Mouse (Mus musculus) hindbrain, embryonic 12.5 days (tissue): ENCODE data around the gene Gm44502. TPM values are rescaled to one million over a fixed set of nuclear protein-coding genes. Genes with fewer than 3 reads are reported as not detected.
A peak's percentile ranks its signal among the peaks of the same experiment; 100 is the strongest.

Experiments
- ATAC-seq: fragments of 200-750 bp; cut with Nextera tagmentation; 2 replicates; pipeline ENCODE4 v1.8.0; 2017; ENCODE audit warnings: moderate TSS enrichment; ENCODE audit not compliant: low FRiP score
- H3K27ac ChIP-seq: fragments of 300-500 bp; sonication (generic); 2 replicates; pipeline ENCODE4 v1.5.1; 2016; ENCODE audit warnings: mild to moderate bottlenecking
- H3K27me3 ChIP-seq: fragments of 300-500 bp; sonication (generic); 2 replicates; pipeline ENCODE4 v1.6.1; 2016; ENCODE audit warnings: mild to moderate bottlenecking
- H3K36me3 ChIP-seq: fragments of 300-500 bp; sonication (generic); 2 replicates; pipeline ENCODE4 v1.6.1; 2016; ENCODE audit warnings: mild to moderate bottlenecking
- H3K4me1 ChIP-seq: fragments of 300-500 bp; sonication (generic); 2 replicates; pipeline ENCODE4 v1.6.1; 2016
- H3K4me2 ChIP-seq: fragments of 300-500 bp; sonication (generic); replicated peaks from 2 replicates; pipeline ENCODE4 v1.6.1; 2016; ENCODE audit warnings: mild to moderate bottlenecking
- H3K4me3 ChIP-seq: fragments of 300-500 bp; sonication (generic); 2 replicates; pipeline ENCODE4 v1.5.1; 2016; ENCODE audit warnings: mild to moderate bottlenecking
- H3K9ac ChIP-seq: fragments of 300-500 bp; sonication (generic); 2 replicates; pipeline ENCODE4 v1.6.1; 2016; ENCODE audit warnings: mild to moderate bottlenecking, moderate library complexity
- H3K9me3 ChIP-seq: fragments of 300-500 bp; sonication (generic); replicated peaks from 2 replicates; pipeline ENCODE4 v1.6.1; 2016; ENCODE audit warnings: mild to moderate bottlenecking
- WGBS: fragments of 180-500 bp; shearing (Covaris S2); methylation state at CpG from one replicate; pipeline ENCODE4 v1.1.7; 2016; 5-methylcytosine and 5-hydroxymethylcytosine counted together
- polyA plus RNA-seq: library from polyadenylated mRNA; unstranded; fragments of >200 nt; fragmentation: Nextera tagmentation; extraction: Ambion mirVana; gene quantifications from 2 replicates; pipeline ENCODE4 v1.2.1, GENCODE M21; 2016

Gene Gm44502
- not detected in 2 replicates for polyA plus RNA-seq

DNA sequence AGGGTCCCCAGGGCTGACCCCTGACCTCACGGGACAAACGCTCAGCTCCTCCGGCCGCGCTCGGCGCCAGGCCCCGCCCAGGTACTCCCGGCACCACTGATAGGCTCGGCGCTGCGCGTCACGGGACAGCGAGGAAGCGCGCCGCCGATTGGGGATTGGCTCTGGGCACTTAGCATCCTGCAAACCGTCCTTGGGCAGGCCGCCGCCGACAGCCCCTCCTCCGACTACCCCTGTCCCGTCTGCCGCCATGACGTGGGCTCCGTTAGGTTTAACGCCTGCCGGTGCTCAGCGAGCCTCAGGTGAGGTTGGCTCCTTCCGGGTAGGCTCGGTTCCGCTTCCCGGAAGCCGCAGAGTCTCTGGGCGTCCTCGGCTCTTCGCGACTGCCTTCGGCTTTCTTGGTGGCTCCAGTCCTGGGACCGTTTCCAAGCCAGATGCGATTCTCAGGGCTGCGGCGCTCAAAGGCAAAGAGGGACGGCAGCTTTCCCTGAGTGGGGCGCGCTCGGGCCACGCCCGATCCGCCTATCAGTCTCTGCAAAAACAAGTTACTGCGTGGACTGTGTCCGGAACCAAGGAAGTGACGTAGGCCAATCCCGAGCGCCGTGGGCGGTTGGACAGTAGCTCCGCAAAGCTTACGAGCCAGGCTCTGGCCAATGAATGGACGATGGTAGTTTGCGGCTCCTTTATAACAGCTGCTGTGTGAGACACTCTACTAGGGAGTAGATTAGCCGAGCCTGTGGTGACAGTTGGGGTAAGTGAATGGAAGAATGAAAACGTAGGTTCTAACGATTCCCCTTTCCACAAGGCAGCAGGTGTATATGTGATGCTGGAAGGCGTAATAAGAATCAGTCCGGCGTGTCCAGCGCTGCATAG lies at the start of gene Gm44502, which contains the start of the genes C730034F03Rik and Chkb:
TSS of gene Gm44502 (minus strand) at position 345 of the 870 bp plus-strand sequence.
TSS of gene C730034F03Rik (plus strand) at position 238 of the 870 bp plus-strand sequence.
TSS of gene Chkb (minus strand) at position 557 of the 870 bp plus-strand sequence.
- peak; percentile 95 for ATAC-seq
- under 1% methylated on average over 70 of the region's 70 CpGs for whole genome bisulfite sequencing

DNA sequence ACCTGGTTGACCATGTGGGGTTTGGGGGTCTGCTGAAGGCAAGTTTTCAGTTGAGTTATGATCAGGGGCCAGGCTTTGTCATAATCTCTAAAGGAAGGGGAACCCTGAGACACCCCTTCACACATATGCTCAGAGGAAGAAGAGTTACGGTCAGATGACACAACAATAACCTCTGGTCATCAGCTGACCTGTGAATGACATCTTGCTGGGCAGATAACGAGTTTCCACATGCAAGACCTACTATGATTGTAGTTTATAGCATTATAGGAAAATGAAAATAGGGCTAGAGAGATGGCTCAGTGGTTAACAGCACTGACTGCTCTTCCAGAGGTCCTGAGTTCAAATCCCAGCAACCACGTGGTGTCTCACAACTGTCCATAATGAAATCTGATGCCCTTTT lies 49.1 kb upstream of the Gm44502 start:
- Histone ChIP-seq H3K4me1 (peaks cover 9% of the 10 kb centered on the region), H3K36me3 (no peaks in the 10 kb centered on the region), H3K4me3 (no peak overlapping the region), H3K9ac (no peak overlapping the region), H3K27ac (no peak overlapping the region), H3K27me3 (no peaks in the 10 kb centered on the region), H3K4me2 (no peak overlapping the region), H3K9me3 (no peaks in the 10 kb centered on the region)
- ATAC-seq = no peak
- 90% methylated on average over 3 of the region's 3 CpGs for WGBS

More for the DNA sequence above, at the start of gene Gm44502, which contains the start of the genes C730034F03Rik and Chkb:
- H3K4me1 ChIP-seq = peaks cover 22% of the 10 kb centered on the region
- peak within 1 kb of the TSS; percentile 96 for H3K27ac ChIP-seq
- H3K36me3 ChIP-seq = peaks cover 26% of the 10 kb centered on the region
- peak within 1 kb of the TSS; percentile 75 for H3K4me3 ChIP-seq
- H3K4me2 ChIP-seq = peak within 1 kb of the TSS; percentile 92
- no peaks in the 10 kb centered on the region for H3K27me3 ChIP-seq
- H3K9ac ChIP-seq = peak within 1 kb of the TSS; percentile 82
- no peaks in the 10 kb centered on the region for H3K9me3 ChIP-seq

DNA sequence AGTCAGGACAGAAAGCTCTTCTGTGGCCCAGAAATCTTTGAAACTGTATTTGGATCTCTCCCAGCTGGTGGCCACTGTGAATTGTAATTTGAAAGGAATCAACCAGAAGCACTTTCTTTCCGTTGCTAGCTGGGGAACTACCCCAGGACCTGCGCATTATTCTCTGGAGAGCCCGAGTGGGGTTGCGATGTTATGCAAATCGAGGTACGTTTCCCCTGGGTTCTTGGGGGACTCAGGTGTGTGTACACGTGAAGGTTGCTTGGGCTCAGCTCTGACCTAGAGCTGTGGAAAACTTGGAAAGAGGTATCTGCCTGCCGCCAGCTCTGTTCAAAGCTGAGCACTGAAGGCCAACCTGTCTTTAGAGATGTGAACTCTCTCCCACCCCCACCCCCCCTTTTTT lies 48.3 kb upstream of the Gm44502 start:
- H3K4me3 ChIP-seq = no peak overlapping the region
- no peak overlapping the region for H3K9ac ChIP-seq
- ATAC-seq = no peak
- H3K4me1 ChIP-seq = peaks cover 9% of the 10 kb centered on the region
- 44% methylated on average over 8 of the region's 8 CpGs for WGBS
- H3K27me3 ChIP-seq = no peaks in the 10 kb centered on the region
- H3K9me3 ChIP-seq = no peaks in the 10 kb centered on the region
- H3K36me3 ChIP-seq = no peaks in the 10 kb centered on the region
- H3K4me2 ChIP-seq = no peak overlapping the region
- H3K27ac ChIP-seq = no peak overlapping the region

DNA sequence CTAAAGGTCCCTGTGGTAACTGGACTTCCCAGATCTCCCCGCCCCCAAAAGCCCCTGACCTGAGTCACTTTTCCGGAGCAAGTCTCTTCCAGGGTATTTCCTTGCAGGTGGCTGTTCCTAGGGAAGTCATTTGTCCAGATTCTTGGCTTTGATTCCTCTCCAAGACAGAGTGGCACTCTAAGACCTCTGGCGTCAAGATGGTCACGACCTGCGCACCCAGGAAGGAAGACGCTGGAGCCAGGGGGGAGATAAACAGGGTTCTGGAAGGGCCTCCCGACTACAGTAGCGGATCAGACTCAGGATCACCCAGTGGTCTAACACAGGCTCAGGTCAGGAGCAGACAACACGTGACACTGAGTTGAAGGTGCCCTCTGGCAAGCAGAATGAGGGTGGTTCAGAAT lies 47.6 kb upstream of the Gm44502 start, which contains the start of gene Arsa:
TSS of gene Arsa (minus strand) at position 335 of the 401 bp plus-strand sequence.
- Histone ChIP-seq H3K9me3 (no peaks in the 10 kb centered on the region), H3K27ac (peak within 1 kb of the TSS; percentile 68), H3K36me3 (no peaks in the 10 kb centered on the region), H3K27me3 (no peaks in the 10 kb centered on the region), H3K4me2 (peak within 1 kb of the TSS; percentile 77), H3K9ac (peak within 1 kb of the TSS; percentile 70), H3K4me3 (peak within 1 kb of the TSS; percentile 50), H3K4me1 (peaks cover 9% of the 10 kb centered on the region)
- 28% methylated on average over 9 of the region's 9 CpGs for WGBS
- ATAC-seq = no peak

DNA sequence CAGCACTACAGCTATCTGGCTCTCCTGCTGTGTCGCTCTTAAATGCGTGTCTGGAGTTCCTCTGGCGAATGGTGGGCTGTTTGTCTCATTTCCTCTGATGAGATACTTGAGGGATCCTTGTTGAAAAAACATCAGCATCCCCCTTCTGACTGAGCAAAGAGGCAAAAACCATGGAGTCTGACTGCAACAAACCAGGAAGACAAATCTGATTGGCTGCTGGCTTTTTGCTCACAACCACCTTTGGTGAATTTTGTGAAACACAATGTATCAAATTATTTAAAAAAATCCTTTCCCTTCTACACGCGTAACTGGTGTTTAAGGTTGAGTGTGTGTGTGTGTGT lies 46.9 kb upstream of the Gm44502 start:
- Histone ChIP-seq H3K9me3 (no peaks in the 10 kb centered on the region), H3K27ac (peak overlapping the region; percentile 68)
- 6% methylated on average over 5 of the region's 5 CpGs for WGBS

DNA sequence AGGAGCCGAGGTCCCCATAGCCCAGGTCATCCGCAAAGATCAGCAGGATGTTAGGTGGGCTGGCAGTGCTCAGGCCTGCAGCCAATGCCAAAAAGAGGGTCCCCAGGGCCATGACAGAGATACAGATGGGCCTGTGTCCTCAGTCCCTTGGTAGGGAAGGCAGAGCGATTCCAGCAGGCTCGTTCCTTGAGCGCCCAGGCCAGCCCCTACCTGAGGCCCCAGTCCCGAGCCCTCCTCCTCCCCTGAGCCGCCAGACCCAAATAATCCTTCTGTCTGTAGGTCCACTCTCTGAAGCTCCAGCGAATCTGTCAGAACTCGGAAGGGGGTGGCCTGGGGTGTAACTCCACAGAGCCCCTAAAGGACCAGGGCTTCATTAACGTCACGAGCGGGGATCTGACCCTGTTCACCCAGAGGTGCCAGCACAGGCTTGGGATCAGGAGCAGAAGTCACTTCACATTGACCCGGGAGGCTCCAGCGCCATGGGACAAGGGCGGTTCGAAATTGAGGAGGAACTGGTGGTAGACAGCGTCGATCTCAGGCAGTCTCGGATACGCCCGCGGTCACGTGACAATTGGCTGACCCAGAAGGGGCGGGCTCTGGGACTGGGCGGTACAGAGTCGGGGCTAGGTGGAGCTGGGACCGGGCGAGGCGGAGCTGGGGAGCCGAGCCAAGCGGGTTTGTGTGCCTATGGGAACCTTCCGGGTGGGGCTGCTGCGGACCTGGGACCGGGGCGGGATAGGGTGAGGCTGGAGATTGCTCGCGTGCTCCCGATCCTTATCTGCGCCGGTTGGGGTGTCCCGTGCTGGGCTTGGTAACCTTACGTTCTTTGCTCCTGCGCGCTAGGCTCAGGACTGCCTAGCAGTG lies 46.3 kb upstream of the Gm44502 start:
- Histone ChIP-seq H3K4me2 (peak overlapping the region; percentile 77), H3K27ac (peak overlapping the region; percentile 68), H3K9ac (peak overlapping the region; percentile 70), H3K36me3 (no peaks in the 10 kb centered on the region), H3K27me3 (no peaks in the 10 kb centered on the region), H3K4me3 (peak overlapping the region; percentile 50), H3K4me1 (peaks cover 9% of the 10 kb centered on the region), H3K9me3 (no peaks in the 10 kb centered on the region)
- 7% methylated on average over 44 of the region's 44 CpGs for WGBS
- peak; percentile 97 for ATAC-seq

More for the DNA sequence above, 46.9 kb upstream of the Gm44502 start:
- peak overlapping the region; percentile 70 for H3K9ac ChIP-seq
- H3K4me2 ChIP-seq = peak overlapping the region; percentile 77
- no peak for ATAC-seq
- H3K4me3 ChIP-seq = peak overlapping the region; percentile 50
- no peaks in the 10 kb centered on the region for H3K27me3 ChIP-seq
- H3K4me1 ChIP-seq = peaks cover 9% of the 10 kb centered on the region
- no peaks in the 10 kb centered on the region for H3K36me3 ChIP-seq

DNA sequence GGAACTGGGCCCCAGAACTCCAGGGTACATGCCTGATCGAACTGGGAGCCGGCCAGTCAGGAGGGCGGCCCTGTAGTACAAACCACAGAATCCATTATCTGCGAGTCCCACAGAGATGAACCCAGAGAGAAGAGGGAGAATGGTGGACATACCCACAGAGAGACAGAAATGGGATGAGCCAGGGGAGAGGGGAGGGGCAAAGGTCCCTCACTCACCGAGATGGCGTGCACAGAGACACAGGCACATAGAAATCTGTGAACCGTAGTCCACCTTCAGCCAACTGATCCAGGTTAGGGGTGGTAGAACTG lies 45.8 kb upstream of the Gm44502 start:
- H3K9ac ChIP-seq = peak overlapping the region; percentile 70
- H3K36me3 ChIP-seq = no peaks in the 10 kb centered on the region
- no peaks in the 10 kb centered on the region for H3K9me3 ChIP-seq
- peak overlapping the region; percentile 77 for H3K4me2 ChIP-seq
- no peak overlapping the region for H3K27ac ChIP-seq
- H3K4me3 ChIP-seq = peak overlapping the region; percentile 50
- peak; percentile 5; the same call in 1 of the 2 replicates for ATAC-seq
- H3K27me3 ChIP-seq = no peaks in the 10 kb centered on the region
- peaks cover 9% of the 10 kb centered on the region for H3K4me1 ChIP-seq
- WGBS = 84% methylated on average over 7 of the region's 7 CpGs

DNA sequence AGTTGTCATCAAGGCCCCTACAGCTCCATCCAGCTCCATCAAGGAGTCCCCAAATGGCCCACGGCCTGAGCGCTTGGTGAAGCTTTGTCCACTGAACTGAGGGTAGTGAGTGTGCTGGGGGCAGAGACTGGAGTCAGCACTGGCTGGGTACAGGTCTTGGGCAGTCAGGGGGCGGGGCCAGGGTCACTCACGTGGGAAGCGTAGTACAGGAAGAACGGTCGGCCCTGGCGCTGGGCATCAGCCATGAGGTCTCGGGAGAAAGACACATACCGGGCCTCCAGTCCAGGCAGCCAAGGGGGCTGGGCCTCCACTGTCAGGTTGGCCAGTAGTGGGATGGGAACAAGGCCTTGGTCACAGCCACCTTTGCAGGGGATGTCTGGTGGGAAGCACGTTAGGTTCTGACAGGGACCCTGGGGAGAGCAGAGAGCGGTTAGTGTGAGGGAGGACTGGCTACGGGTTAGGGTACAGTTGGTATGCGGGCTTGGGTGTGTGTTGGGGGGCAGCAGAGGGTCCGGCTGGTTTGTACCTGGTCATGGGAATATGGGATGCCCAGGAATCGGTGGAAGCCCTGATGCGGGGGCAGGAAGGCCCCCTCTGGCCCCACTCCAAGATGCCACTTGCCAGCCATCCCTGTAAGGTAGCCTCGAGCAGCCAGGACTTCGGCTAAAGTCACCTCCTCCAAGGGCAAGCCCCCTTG lies 45.2 kb upstream of the Gm44502 start:
- ATAC-seq = no peak
- H3K27me3 ChIP-seq = no peaks in the 10 kb centered on the region
- H3K4me2 ChIP-seq = peak overlapping the region; percentile 77; the same call in 1 of the 2 replicates
- no peak overlapping the region for H3K9ac ChIP-seq
- no peaks in the 10 kb centered on the region for H3K9me3 ChIP-seq
- peaks cover 9% of the 10 kb centered on the region for H3K4me1 ChIP-seq
- no peak overlapping the region for H3K27ac ChIP-seq
- no peaks in the 10 kb centered on the region for H3K36me3 ChIP-seq
- 92% methylated on average over 19 of the region's 19 CpGs for WGBS
- no peak overlapping the region for H3K4me3 ChIP-seq

DNA sequence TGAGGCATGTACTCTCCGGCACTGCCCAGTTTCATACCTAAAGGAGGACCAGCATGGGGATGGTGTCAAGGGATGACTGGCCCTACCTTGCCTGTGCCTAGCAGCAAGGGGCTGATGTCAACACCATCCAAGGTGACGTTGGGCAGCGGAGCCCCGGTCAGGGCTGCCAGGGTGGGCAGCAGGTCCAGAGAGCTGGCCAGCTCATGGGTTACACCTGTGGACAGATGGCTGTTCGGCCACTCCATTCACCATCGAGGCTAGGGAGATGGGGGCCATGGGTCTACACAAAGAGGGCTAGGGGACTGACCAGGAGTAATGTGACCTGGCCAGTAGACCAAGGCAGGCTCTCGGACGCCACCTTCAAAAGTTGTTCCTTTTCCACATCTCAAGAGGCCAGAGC lies 44.4 kb upstream of the Gm44502 start:
- WGBS = 99% methylated on average over 8 of the region's 8 CpGs
- Histone ChIP-seq H3K4me1 (peaks cover 9% of the 10 kb centered on the region), H3K4me3 (no peak overlapping the region), H3K36me3 (no peaks in the 10 kb centered on the region), H3K27me3 (no peaks in the 10 kb centered on the region), H3K9ac (no peak overlapping the region), H3K9me3 (no peaks in the 10 kb centered on the region), H3K27ac (no peak overlapping the region), H3K4me2 (no peak overlapping the region)
- ATAC-seq = no peak

DNA sequence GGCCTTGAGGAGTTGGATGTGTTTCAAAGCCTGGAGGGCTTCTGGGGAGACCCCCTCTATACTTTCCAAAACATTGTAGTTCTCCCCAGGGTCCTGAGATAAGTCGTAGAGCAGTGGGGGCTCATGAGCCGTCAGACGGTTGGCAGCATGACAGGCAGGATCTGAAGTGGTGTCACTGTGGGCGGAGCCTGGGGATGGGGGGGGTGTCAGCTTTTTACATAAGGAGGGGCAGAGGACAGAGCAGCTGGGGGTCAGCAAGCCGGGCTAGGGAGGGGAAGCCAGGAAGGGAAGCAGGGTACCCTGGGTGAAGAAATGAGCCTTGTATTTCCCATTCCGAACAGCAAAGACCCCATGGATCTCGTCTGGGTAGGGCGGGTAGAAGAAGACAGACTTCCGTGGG lies 43.9 kb upstream of the Gm44502 start:
- Histone ChIP-seq H3K4me1 (peaks cover 9% of the 10 kb centered on the region), H3K4me2 (no peak overlapping the region), H3K9ac (no peak overlapping the region), H3K4me3 (no peak overlapping the region), H3K27ac (no peak overlapping the region), H3K9me3 (no peaks in the 10 kb centered on the region), H3K27me3 (no peaks in the 10 kb centered on the region), H3K36me3 (no peaks in the 10 kb centered on the region)
- ATAC-seq = no peak
- WGBS = 88% methylated on average over 9 of the region's 9 CpGs

DNA sequence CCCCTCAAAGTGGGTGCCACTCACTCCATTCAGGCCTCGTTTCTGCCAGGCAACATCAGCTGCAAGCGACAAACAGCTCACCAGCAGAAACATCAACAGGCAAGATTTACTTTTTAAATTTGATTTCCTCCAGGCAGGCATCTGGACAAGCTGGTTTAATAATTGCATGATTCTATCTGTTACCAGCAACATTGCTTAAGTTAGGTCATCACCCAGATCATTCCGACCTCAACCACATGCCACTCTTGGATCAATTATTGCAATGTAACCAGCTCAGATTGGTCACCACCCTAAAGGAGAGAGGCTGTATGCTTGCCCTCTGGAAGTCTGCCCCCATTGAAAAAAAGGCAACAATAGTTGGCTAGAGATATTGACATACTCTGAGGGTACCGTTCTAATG lies 42.0 kb upstream of the Gm44502 start:
- Histone ChIP-seq H3K27ac (no peak overlapping the region), H3K4me2 (no peak overlapping the region), H3K36me3 (no peaks in the 10 kb centered on the region), H3K9me3 (no peaks in the 10 kb centered on the region), H3K4me3 (no peak overlapping the region), H3K27me3 (no peaks in the 10 kb centered on the region), H3K4me1 (peaks cover 9% of the 10 kb centered on the region), H3K9ac (no peak overlapping the region)
- 91% methylated on average over 4 of the region's 4 CpGs for WGBS
- no peak for ATAC-seq

DNA sequence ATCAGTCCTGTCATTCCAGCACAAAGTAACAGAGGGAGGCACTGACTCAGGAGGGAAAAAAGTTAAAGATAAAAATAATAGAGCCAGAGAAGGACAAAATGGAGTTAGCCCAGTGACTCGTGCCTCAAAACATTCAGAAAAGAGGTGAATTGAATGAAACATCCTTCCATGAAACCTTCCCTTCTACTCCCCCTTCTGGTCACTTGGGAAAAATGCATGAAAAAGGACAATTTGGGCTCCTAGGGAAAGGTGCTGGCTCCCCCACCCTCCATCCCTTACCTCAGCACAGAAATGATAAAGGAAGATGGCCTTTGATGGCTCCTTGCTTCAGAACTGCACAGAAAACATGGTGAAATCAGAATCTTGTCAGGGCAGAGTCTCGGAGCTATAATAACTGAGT lies 39.1 kb upstream of the Gm44502 start:
- WGBS = 37% methylated on average over 2 of the region's 2 CpGs
- Histone ChIP-seq H3K27ac (no peak overlapping the region), H3K4me1 (peaks cover 7% of the 10 kb centered on the region), H3K4me3 (no peak overlapping the region), H3K9ac (no peak overlapping the region), H3K4me2 (no peak overlapping the region), H3K9me3 (no peaks in the 10 kb centered on the region), H3K36me3 (no peaks in the 10 kb centered on the region; the same call in 1 of the 2 replicates), H3K27me3 (no peaks in the 10 kb centered on the region)
- ATAC-seq = no peak
